ENCODE assay signal across 9 mouse cellular contexts in the genomic region with DNA sequence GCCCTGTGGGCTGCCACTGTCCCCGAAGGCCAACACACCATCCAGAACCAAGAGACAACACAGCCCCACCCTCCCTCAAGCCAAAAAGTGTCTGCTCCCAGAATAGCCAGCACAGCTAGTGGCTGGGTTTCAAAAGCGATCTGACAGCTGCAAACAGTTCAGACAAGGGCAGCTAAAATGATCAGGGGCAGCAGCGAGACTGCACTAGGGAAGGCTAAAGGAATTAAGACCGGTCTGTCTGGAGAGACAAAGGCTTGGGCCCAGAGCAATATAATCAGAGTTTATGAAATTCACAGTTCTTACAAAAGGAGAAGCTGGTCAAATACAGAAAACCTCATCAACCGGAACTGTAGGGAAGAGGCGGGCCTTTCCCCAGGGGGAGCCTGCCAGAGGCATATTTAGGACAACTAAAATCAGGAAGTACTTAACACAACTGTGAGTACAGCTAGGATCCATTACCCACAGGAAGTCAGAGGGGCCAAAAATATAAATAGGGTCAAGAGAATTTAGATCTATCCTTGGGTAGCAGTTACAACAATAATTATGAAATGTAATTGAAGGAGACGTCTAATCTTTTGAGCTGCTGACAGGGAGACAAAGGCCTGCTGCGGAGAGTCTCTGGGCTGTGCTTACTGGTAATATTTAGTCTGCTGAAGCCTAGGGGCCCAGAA. TPM values are rescaled to one million over a fixed set of nuclear protein-coding genes. Genes with fewer than 3 reads are reported as not detected.
DNase-seq lines count a peak whose midpoint lies in the region; ATAC-seq lines count a peak whose summit lies in the region.
"Had no signal": no experiment of that assay in that cellular context is flagged by ENCODE, and none has a peak within 500 bp of the region (broad histone marks: within the 10 kb centered on the region; RNA-seq: fewer than 3 reads in every experiment).

No protein-coding gene starts in this region.

- H3K4me1 ChIP-seq in embryonic facial prominence, embryonic 12.5 days = peaks cover 24% of the 10 kb centered on the region
- peaks cover 16 to 44% of the 10 kb centered on the region in 2 experiments for H3K4me1 ChIP-seq in heart, embryonic 14.5 days (ENCODE audit: control insufficient read depth in 2 of 2, insufficient read depth in 2 of 2, low read length in 2 of 2)
- peaks cover 14% of the 10 kb centered on the region for H3K4me1 ChIP-seq in kidney, embryonic 16.5 days (ENCODE audit: insufficient read depth, low read length)
- 0 out of 2 replicates have a peak, but pooled peaks cover 7% of the 10 kb centered on the region for H3K4me1 ChIP-seq in stomach, embryonic 14.5 days (ENCODE audit: control insufficient read depth, insufficient read depth, low read length)

- H3K4me2 ChIP-seq in embryonic facial prominence, embryonic 12.5 days (replicated peaks) = no peak overlapping the region
- H3K4me2 ChIP-seq in heart, embryonic 14.5 days (ENCODE audit: low read length) = peak overlapping the region; percentile 1; the same call in 1 of the 2 replicates
- H3K4me2 ChIP-seq in kidney, embryonic 16.5 days (replicated peaks; ENCODE audit: low read depth, low read length) = no peak overlapping the region
- no peak overlapping the region for H3K4me2 ChIP-seq in stomach, embryonic 14.5 days (replicated peaks; ENCODE audit: low read depth, low read length)

- WGBS in embryonic facial prominence, embryonic 12.5 days = 13% methylated on average over 8 of the region's 8 CpGs
- WGBS in heart, embryonic 14.5 days = 23% methylated on average over 8 of the region's 8 CpGs
- 46% methylated on average over 8 of the region's 8 CpGs for WGBS in kidney, embryonic 16.5 days
- WGBS in stomach, embryonic 14.5 days = 25% methylated on average over 8 of the region's 8 CpGs

- ATAC-seq in embryonic facial prominence, embryonic 12.5 days (ENCODE audit: insufficient number of reproducible peaks, insufficient read depth, low FRiP score, low TSS enrichment) = no peak
- no peak for ATAC-seq in heart, embryonic 14.5 days (ENCODE audit: insufficient number of reproducible peaks, insufficient read depth, low FRiP score, low read depth)
- ATAC-seq in kidney, embryonic 16.5 days (ENCODE audit: low FRiP score, low TSS enrichment) = no peak
- no peak for ATAC-seq in stomach, embryonic 14.5 days (ENCODE audit: insufficient number of reproducible peaks, insufficient read depth, low FRiP score, low read depth)

- no peaks in the 10 kb centered on the region for H3K9me3 ChIP-seq in embryonic facial prominence, embryonic 12.5 days
- no peaks in the 10 kb centered on the region for H3K9me3 ChIP-seq in heart, embryonic 14.5 days (ENCODE audit: control insufficient read depth, low read length)
- H3K9me3 ChIP-seq in kidney, embryonic 16.5 days (ENCODE audit: low read length) = no peaks in the 10 kb centered on the region
- H3K9me3 ChIP-seq in stomach, embryonic 14.5 days (ENCODE audit: control insufficient read depth, low read depth, low read length) = no peaks in the 10 kb centered on the region

- H3K4me3 ChIP-seq in embryonic facial prominence, embryonic 12.5 days = no peak overlapping the region
- no peak overlapping the region for H3K4me3 ChIP-seq in heart, embryonic 14.5 days (ENCODE audit: control insufficient read depth in 1 of 2, insufficient read depth in 1 of 2, low read depth in 1 of 2, low read length in 2 of 2)
- no peak overlapping the region for H3K4me3 ChIP-seq in kidney, embryonic 16.5 days (ENCODE audit: low read length)
- H3K4me3 ChIP-seq in stomach, embryonic 14.5 days (ENCODE audit: low read depth, low read length) = no peak overlapping the region

- H3K27me3 ChIP-seq in embryonic facial prominence, embryonic 12.5 days = peaks cover 34% of the 10 kb centered on the region
- 0 out of 2 replicates have a peak, but pooled peaks cover 4% of the 10 kb centered on the region for H3K27me3 ChIP-seq in heart, embryonic 14.5 days (ENCODE audit: control insufficient read depth, insufficient read depth, low read length)
- H3K27me3 ChIP-seq in kidney, embryonic 16.5 days (ENCODE audit: insufficient read depth, low read length) = peaks cover 15% of the 10 kb centered on the region
- 0 out of 2 replicates have a peak, but pooled peaks cover 2% of the 10 kb centered on the region for H3K27me3 ChIP-seq in stomach, embryonic 14.5 days (ENCODE audit: control insufficient read depth, insufficient read depth, low read length)

- DNase-seq in embryo, embryonic 11 days = peak; percentile 43
- DNase-seq in embryo, embryonic 9.5 days (ENCODE audit: extremely low spot score) = no peak
- peak; percentile 76 for DNase-seq in lung, postnatal 25 days (ENCODE audit: low spot score)
- no peak for DNase-seq in urinary bladder, postnatal 10 days (ENCODE audit: low spot score)

- H3K36me3 ChIP-seq in embryonic facial prominence, embryonic 12.5 days = peaks cover 6% of the 10 kb centered on the region; the same call in 1 of the 2 replicates
- H3K36me3 ChIP-seq in heart, embryonic 14.5 days (ENCODE audit: control insufficient read depth, insufficient read depth, low read length) = peaks cover 16% of the 10 kb centered on the region
- no peaks in the 10 kb centered on the region for H3K36me3 ChIP-seq in kidney, embryonic 16.5 days (ENCODE audit: insufficient read depth, low read length)
- H3K36me3 ChIP-seq in stomach, embryonic 14.5 days (ENCODE audit: control insufficient read depth, insufficient read depth, low read length) = no peaks in the 10 kb centered on the region

- peak overlapping the region; percentile 15; the same call in 1 of the 2 replicates for H3K9ac ChIP-seq in embryonic facial prominence, embryonic 12.5 days
- peak overlapping the region; percentile 31; the same call in 1 of the 2 replicates for H3K9ac ChIP-seq in heart, embryonic 14.5 days (ENCODE audit: low read length)
- no peak overlapping the region for H3K9ac ChIP-seq in kidney, embryonic 16.5 days (replicated peaks; ENCODE audit: low read length)
- no peak overlapping the region; the same call in 1 of the 2 replicates for H3K9ac ChIP-seq in stomach, embryonic 14.5 days (replicated peaks; ENCODE audit: low read depth, low read length)

- peak overlapping the region; percentile 81 for H3K27ac ChIP-seq in embryonic facial prominence, embryonic 12.5 days
- H3K27ac ChIP-seq in heart, embryonic 14.5 days (replicated peaks in 1 of 2; ENCODE audit: control insufficient read depth in 1 of 2, insufficient read depth in 1 of 2, low read depth in 2 of 2, low read length in 2 of 2) = peak overlapping the region; percentile 88 to 93
- peak overlapping the region; percentile 64; the same call in 1 of the 2 replicates for H3K27ac ChIP-seq in kidney, embryonic 16.5 days (ENCODE audit: low read length)
- H3K27ac ChIP-seq in stomach, embryonic 14.5 days (ENCODE audit: low read length) = peak overlapping the region; percentile 77

RNA-seq across cellular contexts. Expression of a gene that starts 12.9 kb away (rescaled TPM):
- 62.9 and 76.2 TPM in 2 replicates for polyA plus RNA-seq in embryonic facial prominence, embryonic 12.5 days (2016; fragmentation: Nextera tagmentation; extraction: Ambion mirVana)
- 0.62 and 0.70 TPM in 2 replicates for polyA plus RNA-seq in heart, embryonic 14.5 days (2014; fragmentation: Nextera tagmentation; extraction: Ambion mirVana)
- polyA plus RNA-seq in kidney, embryonic 16.5 days (2015; fragmentation: Nextera tagmentation; extraction: Ambion mirVana) = 2.4 and 3.4 TPM in 2 replicates
- 0.16 and 0.17 TPM in 2 replicates for polyA plus RNA-seq in stomach, embryonic 14.5 days (2014; fragmentation: Nextera tagmentation; extraction: Ambion mirVana)
- polyA plus RNA-seq: gonadal fat pad, adult 2 months had no signal

RNA-seq across cellular contexts. Expression of a gene that starts 30.0 kb away (rescaled TPM):
- 7.0 TPM in 2 replicates for polyA plus RNA-seq in embryonic facial prominence, embryonic 12.5 days (2016; fragmentation: Nextera tagmentation; extraction: Ambion mirVana)
- polyA plus RNA-seq in heart, embryonic 14.5 days (2014; fragmentation: Nextera tagmentation; extraction: Ambion mirVana) = 10.5 and 11.9 TPM in 2 replicates
- 3.6 and 3.9 TPM in 2 replicates for polyA plus RNA-seq in kidney, embryonic 16.5 days (2015; fragmentation: Nextera tagmentation; extraction: Ambion mirVana)
- polyA plus RNA-seq in stomach, embryonic 14.5 days (2014; fragmentation: Nextera tagmentation; extraction: Ambion mirVana) = 4.8 and 5.7 TPM in 2 replicates

RNA-seq across cellular contexts. Expression of a gene that starts 59.1 kb away (rescaled TPM):
- polyA plus RNA-seq in embryonic facial prominence, embryonic 12.5 days (2016; fragmentation: Nextera tagmentation; extraction: Ambion mirVana) = 102 and 105 TPM in 2 replicates
- 62.5 and 69.3 TPM in 2 replicates for polyA plus RNA-seq in heart, embryonic 14.5 days (2014; fragmentation: Nextera tagmentation; extraction: Ambion mirVana)
- polyA plus RNA-seq in kidney, embryonic 16.5 days (2015; fragmentation: Nextera tagmentation; extraction: Ambion mirVana) = 79.0 and 88.8 TPM in 2 replicates
- 93.0 and 101 TPM in 2 replicates for polyA plus RNA-seq in stomach, embryonic 14.5 days (2014; fragmentation: Nextera tagmentation; extraction: Ambion mirVana)

Comparison
In these comparisons a context has a peak if more than half of its experiments do, and no peak if none do; other contexts are left out.
1. DNase-seq: peak in embryo, embryonic 11 days (single experiment) and lung, postnatal 25 days (single experiment); none in embryo, embryonic 9.5 days (single experiment) and urinary bladder, postnatal 10 days (single experiment).
2. H3K9ac ChIP-seq: peak in embryonic facial prominence, embryonic 12.5 days (single experiment) and heart, embryonic 14.5 days (single experiment); none in kidney, embryonic 16.5 days (single experiment) and stomach, embryonic 14.5 days (single experiment).
3. RNA of a gene that starts 12.9 kb away (polyA plus RNA-seq): 62.9 to 76.2 TPM in embryonic facial prominence, embryonic 12.5 days; 2.4 to 3.4 TPM in kidney, embryonic 16.5 days, 0.62 to 0.70 TPM in heart, embryonic 14.5 days and 0.16 to 0.17 TPM in stomach, embryonic 14.5 days; every median in the first group is over 10 times any median in the second.
4. Peak in every context shown above with its lines, with median percentiles within 50 percentile points of each other: H3K27ac ChIP-seq.